Mouse (Mus musculus) T-cell, adult 2 months (primary cell): Measurements from ENCODE around the gene Zp2.

Experiments
- DNase-seq: peaks from one replicate; pipeline ENCODE4 v3.0.0; 2022; ENCODE audit warnings: low spot score

Zp2 gene

DNA sequence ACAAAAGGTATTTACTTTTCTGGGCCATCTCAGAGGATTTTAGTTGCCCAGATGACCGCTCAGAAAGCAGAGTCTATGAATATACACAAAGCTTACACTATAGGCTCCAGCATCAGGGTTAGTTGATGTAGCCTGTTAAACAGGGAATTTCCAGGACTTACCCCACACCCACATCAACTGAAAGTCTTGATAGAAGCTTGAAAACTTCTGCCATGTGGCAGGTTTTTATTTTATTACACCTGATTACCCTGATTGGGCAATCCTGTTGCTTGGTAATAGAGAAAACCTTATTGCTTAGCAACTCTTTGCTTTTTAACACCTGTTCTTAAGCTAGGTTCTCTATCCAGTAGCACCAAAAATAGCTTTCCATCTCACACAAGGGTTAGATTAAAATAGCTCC lies 2.3 kb downstream of the Zp2 start:
- no peak for DNase-seq

DNA sequence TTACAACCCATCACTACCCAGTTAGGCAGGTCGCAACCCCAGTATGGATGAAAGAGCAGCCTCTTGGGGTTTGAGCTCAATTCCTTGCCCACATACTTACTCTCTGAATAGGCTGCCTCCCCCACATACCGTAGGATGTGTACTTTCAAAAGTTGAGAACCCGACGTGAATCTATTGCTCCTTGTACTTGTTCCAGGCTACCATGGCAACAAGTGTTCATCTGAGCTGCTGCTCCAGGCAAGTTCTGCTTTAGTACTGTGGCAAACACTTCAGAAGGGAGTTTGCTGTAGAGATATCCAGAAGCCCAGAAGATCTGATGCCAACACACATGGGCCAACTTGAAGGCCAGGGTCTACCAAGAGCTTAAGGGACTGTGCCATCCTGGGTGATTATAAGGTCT lies 16.1 kb downstream of the Zp2 start:
- DNase-seq = no peak

DNA sequence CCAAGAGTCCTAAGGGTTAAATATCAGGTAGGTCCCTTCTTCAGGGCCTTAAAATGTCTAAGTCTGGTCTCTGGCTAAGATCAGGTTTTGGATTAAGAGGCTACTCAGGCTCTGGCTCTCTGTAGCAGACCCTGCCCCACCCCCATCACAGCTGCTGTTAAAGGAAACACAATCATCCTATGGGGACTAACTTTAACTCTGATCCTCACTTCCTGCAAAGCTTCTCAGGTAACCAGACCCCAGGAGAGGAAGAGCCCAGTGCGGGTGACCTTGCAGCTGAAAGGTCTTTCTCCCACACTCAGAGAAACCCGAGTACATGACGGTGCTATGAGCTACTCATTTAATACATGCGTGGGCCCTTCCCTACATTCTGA lies 17.4 kb downstream of the Zp2 start:
- DNase-seq = no peak

DNA sequence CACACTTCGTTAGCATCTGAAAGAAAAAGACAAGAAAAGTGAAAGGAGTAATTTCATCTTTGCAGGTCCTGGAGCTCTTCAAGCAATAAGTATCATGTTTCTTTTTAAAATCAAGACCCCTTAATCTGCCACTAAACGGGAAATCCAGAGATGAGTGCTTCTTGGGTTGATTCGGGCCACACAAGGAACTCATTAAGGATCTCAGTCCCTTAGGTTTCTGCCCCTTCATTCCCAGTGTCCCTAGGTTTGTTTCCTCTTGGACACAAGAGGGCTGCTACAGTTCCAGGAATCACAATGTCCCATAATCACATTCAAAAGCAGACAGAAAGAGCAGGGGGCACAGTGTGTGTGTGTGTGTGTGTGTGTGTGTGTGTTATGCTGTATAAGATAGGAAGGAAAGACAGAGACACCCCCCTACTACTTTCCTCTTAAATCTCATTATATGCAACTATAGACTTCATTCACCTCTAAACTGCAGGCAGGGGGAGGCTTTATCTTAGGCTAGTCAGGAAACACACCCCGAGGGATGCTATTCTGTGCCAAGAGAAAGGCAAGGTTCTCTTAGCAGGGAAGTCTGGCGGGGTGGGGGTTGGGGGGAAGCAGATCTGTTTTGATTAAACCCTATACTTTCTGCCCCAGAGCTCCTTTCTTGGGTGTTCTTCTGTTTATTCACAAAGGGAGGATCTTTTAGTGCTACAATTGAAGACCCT lies 18.0 kb downstream of the Zp2 start:
- no peak for DNase-seq

DNA sequence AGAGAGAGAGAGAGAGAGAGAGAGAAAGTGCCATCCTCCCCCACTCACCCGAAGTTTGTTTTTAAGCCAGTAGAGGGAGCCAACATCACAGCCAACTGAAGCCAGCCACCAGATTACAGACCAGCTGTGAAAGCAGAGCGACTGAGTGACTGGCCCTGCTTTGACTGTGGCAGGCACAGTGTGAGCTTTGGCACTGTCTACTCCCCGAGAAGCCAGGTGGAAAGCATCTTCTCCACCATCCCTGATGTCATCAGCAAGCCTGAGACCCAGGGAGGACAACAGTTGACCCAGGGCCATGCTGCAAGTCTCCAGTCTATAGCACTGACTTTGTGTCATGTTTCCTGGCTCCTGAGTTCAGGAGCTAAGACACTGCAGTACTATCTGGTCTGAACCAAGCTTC lies 20.2 kb downstream of the Zp2 start:
- peak; percentile 15 for DNase-seq

DNA sequence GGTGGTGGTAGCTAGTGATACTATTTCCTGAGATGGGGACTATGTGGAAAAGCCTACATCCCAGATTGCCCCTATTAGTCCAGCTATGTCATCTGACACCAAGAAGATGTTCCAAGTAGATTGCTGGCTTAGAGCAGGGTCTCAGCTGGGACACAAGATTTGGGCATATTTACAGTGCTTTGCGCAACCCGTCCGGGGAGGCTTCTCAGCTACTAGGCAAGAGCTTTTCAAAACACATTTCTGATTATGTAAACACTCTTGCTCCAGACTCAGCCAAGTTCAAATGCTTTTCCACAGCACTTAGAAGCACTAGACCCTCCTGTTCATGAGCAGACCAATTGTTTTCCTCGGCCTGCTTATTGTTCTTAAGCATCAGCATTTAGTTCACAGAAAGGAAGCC lies 21.3 kb downstream of the Zp2 start:
- DNase-seq = no peak

DNA sequence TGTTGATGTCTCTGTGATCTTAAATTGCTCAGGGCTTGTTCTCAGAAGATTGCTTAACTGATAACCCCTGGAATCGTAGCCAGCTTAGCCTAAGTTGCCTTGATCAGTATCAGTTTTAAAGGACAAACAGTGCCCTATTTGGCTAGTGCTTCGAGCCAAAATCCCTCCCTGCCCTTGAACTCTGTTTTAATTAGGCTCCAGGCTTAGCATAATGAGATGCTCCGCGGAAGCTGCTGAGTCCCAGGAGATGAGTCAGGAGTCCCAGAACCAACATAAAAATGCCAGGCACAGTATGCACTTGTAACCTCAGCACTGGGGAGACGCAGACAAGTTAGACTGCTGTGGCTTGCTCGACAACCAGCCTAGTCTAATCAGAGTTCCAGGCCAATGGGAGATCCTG lies 27.6 kb downstream of the Zp2 start:
- no peak for DNase-seq

DNA sequence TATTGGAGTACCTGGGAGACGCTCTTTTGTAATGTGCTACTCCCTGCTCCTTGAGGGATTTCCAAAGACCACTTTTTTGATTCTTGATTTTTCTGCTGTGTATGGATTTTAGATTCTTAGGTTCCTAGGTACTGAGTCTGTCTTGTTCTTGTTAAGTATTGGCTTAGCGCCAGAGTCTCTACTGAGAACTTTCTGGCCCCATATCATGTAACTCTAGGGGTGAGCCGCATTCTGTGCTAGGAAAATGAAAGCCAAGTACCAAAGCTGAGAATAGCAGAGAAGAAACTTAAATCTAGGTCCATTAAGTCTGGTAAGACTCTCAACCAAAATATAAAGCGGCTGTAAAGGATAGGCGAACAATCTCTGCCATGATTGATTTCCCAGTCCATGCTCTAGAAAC lies 28.1 kb downstream of the Zp2 start:
- no peak for DNase-seq

DNA sequence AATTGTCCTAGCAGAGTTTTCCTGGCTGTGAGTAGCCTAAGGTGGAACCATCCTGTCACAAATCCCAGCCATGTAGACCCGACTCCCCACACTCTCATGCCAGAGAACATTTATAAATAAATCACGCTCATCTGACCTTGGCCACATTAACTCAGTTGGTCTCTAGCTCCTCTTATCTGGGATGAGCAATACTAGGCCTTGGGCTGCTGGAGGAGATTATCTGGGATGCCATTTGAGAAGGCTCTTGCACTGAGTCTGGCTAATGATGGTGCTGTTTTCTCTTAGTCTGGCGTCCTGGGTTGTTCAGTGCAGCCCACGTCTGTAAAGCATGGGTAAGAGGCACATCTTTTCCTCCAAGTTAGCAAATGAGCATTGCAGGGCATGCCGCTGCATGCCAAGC lies 35.4 kb downstream of the Zp2 start:
- DNase-seq = no peak

DNA sequence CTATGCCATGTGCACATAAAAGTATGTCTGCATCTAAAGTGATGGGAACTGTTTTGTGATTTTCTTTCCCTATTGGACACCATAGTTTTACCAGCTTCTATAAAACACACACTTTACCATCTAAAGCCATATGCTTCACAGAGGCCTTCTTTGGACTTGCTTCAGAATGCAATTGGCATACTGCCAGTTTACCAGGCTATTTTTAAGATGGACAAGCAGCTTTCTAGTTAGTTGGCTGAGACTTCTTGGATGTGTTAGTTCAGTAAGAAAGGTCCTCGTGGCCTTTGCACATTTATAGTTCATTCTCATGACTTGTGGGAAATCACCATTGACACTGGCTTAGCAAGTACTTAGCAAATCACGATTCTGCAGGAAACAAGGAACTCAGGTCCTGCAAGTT lies 38.7 kb downstream of the Zp2 start:
- no peak for DNase-seq

DNA sequence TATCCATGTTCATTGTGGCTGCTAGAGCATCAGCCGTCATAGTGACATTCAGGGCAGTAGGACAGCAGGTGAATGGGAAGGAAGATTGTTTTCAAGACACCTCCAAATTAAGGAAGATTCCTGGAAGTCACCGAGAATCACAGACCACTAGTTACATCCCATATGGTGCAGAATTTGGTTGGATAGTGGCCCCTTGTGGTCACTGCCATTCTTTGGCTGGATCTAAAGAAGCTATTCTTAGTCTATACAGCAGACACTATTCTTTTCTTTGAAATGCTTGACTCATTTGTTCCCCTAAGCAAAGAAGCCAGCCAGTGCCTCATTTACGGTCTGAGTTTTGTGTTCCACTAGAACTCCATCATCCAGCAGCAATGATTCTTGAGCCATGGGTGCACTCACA lies 40.1 kb downstream of the Zp2 start:
- no peak for DNase-seq

DNA sequence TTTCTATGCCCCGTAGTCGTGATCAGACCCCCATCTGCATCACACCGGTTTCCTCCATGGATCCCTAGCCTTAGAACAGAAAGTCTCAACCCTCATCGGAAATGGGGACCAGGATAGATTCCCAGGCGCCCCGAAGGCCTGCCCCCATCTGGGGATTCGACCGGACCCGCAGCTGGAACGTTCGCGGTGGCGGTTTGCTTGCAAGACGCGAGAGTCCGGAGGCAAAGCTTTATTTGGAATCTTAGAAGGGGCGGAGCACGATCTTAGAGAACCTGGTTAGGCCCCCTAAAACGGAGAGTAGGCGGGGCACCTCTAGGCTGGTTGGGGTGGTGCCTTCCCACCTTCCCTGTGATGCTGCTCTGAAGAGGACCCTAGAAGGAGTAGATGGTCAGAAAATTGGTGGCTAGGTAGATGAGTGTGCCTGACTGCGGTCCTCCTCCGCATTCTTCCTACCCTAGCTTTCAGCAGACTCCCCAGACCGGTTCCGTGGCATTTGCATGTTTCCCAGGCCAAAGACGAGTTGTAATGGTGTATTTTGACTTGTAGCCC lies 42.0 kb downstream of the Zp2 start:
- no peak for DNase-seq

DNA sequence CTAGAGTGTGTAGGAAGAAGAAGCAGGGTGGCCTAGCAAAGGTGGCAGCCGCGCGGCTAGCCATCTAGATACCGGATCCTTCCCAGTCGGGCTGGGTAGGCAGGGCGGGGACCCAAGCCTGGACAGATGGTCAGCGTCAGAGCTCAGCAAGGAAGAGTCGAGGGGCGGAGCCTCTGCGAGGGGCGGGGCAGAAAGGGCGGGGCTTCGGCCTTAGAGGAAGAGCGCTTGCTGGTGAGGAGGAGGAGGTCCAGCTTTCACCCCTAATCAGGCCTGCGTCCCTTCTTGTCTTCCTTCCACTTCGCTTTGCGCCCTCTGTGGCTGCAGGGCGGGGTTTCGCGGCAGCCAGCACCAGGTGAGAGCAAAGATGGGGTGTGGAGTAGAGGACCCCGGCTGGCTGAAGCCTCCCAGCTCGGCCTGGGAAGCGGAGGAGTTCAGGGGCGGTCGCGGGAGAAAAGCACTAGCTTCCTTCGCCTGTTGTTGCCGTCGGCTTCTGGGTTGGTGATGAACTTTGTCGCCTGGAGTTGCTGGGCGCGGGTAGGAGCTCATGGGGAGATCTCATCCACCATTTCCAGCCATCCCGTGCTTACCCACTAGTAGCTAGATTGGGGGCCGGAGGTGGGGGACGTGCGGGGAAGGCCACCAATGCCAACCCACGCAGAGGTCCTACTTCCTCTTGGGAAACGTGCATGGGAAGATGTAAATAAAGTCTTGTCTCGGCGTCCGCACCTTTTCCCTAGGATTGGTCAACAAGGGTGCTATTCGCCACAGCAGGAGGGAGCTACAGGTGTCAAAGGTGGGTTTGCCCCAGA lies 42.7 kb downstream of the Zp2 start, which contains the start of gene Tmem159:
Tmem159 (plus strand) TSS at position 190 of the 809 bp plus-strand sequence.
- peak; percentile 4 for DNase-seq

DNA sequence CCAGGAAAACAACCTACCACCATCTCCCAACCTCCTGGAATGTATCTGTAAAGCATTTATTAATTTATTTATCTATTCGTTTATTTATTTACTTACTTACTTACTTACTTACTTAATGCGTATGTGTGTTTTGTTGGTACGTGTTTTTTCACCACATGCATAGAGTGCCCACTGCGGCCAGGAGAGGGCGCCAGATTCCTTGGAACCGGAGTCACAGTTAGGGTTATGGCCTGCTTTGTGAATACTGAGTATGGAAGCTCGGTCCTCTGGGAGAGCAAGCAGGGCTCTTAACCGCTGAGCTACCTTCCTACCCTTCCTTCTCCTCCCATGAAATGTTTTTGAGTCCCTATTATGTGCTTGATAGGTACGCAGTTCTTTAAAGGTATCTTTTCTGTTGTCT lies 46.7 kb downstream of the Zp2 start:
- DNase-seq = no peak

DNA sequence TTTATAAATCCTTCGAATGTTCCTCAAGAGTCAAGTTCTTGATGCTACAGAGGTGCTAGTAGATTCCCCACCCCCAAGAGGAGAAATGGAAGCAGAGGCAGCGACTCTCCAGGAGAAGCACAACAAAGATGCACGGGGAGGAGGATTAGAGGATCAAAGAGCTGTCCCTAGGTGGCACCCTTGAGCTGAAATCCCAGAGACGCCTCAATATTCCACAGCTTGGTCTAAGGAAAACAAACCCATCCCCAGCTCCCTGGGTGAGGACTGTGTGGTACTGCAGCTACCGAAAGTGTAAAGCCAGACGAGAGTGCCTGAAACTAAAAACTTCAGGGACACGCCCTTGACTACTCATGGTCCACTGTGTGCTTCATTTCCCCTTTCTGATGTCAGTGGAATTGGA lies 47.2 kb downstream of the Zp2 start:
- DNase-seq = no peak

DNA sequence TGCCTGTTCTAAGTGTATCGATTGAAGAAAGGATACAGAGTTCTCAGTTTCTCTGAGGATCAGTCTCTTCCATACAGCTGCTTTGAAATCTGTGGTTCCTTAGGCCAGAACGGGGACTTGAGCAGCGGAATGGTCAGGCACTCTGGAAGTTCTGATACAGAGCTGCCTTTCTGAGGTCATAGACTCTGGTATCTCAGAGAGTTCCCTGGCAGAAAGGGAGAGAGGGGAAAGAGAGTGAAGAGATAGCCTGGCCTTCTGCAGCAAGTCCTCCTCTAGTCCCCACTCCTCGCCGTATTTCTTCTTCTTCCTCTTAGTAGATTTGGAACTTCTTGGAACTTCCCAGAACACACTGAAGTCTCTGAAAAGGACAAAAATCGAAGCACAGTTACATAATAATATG lies 49.9 kb downstream of the Zp2 start, which contains the start of gene Dnah3:
Dnah3 (minus strand) TSS at position 101 of the 400 bp plus-strand sequence.
- DNase-seq = no peak

DNA sequence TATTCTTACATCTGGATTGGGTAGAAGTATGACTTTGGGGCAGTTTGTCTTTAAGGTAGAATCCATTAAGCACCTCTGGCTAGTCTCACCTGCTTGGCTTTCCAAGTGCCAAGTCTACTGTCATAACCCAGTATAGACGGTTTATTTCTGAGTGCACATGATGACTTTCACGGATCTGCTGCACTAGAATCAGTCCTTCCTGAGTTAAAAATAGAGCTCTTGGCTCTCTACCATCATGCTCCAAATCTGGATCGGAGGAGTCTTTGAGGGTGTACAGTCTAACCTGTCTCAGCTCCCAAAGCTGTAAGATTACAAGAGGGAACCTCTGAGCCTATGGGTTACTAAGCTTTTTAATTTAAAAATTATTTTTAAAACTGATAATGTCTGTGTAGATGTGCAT lies 50.9 kb downstream of the Zp2 start:
- no peak for DNase-seq

DNA sequence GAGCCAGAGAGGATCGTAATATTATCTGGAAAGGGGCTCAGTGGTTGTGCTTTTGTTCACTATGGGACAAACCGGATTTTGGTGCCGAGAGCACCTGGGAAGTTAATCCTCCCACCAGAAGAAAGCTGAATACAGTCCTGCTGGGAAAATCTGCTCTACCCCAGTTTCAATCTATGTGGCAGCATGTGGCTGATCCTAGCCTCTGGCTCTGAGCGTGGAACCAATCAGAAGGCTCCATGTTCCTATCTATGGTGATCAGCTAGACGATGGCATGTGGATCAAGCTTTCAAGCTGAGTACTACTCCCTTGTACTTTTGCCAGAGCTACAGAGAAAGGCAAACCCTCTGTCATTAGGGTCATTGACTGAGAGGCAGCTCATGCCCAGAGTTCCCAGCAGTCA lies 52.1 kb downstream of the Zp2 start:
- DNase-seq = no peak

DNA sequence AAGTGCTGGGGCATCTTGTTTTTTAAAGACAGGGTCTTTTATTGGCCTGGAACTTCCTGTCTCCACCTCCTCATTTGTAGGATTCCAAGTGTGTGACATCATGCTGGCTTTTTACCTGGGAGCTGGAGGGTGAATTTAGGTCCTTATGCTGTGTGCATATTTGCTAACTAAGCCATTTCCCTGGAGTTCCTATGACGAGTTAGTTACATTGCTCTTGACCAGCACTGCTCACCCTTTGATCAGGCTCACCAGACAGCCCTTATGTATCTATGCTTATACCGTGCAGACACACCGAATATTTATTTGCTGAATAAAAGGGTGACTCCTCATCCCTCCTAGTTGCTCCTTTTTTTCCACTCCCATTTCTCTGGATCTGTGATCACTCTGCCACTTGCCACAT lies 64.9 kb downstream of the Zp2 start:
- DNase-seq = no peak
